Mouse (Mus musculus) inflammation-experienced regulatory T-cells, adult 6 months (primary cell): ENCODE results near the gene Dip2b. TPM values are rescaled to one million over a fixed set of nuclear protein-coding genes. Genes with fewer than 3 reads are reported as not detected.

ENCODE experiments used
- ATAC-seq: one replicate; pipeline ENCODE4 v1.8.0; 2017
- polyA plus RNA-seq, 3 experiments: library from polyadenylated mRNA; unstranded; fragments of 100-300 nt; shearing (Covaris generic); gene quantifications; one replicate each; pipeline ENCODE4 v1.2.1; 2017

Gene Dip2b
- polyA plus RNA-seq, 3 experiments from 2014 or later: 11.5 to 21.3 (median 13.3) TPM

DNA sequence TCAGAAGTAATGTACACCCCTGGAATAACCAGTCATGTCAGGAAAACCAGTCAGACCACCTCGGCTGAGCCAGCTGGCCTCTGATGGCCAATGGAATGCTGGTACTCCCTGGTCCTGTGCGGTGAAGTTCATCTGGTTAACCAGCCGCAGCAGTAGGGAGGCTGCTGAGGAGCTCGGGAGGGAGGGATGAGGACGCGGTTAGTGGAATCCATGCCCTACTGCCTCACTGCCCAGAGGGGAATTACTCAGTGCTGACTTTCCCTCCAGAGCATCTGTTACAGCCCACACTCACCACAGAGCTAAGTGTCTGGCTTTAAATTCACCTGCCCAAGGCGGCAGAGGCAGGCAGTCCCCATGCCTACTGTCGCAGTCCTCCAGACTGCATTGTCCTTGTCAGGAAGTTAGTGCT, 51.2 kb downstream of the Dip2b start:
- peak; percentile 25 for ATAC-seq

DNA sequence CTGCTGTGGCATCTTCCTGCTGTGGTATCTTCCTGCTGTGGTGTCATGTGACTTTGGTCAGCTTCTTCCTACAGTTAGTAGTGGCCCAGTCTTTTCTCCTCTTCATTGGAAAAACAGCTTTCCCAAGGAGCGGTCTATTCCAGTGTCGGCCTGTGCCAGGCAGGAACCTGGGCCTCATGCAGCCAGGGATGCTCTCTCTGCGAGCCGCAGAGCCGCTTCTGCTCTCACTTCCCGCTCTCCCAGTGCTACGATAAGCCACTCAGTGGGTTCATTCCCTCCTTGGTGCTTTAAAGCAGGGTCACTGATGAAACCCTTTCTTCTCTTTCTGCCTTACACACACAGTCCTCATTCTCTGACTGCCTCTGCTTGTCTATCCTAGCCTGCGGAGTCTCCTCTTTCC, 53.4 kb downstream of the Dip2b start:
- no peak for ATAC-seq

DNA sequence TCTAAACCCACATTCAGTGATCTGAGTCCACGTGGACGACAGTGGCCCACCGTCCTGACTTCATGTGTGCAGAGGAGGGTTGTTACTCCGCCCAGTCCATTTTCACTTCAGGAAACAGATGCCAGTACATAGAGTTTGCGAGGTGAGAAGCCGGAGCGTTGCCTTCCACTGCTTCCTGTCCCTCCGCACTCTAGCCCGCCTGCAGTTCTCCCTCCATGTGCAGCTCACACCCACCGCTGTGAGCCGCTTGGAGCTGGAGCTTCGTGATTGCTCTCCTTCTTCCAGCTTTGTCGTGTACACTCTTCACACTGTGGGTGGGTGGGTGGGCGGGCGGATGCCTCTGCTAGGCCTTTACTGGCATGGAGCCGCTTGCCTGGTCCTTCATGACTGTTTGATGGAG, 53.8 kb downstream of the Dip2b start:
- ATAC-seq: no peak

DNA sequence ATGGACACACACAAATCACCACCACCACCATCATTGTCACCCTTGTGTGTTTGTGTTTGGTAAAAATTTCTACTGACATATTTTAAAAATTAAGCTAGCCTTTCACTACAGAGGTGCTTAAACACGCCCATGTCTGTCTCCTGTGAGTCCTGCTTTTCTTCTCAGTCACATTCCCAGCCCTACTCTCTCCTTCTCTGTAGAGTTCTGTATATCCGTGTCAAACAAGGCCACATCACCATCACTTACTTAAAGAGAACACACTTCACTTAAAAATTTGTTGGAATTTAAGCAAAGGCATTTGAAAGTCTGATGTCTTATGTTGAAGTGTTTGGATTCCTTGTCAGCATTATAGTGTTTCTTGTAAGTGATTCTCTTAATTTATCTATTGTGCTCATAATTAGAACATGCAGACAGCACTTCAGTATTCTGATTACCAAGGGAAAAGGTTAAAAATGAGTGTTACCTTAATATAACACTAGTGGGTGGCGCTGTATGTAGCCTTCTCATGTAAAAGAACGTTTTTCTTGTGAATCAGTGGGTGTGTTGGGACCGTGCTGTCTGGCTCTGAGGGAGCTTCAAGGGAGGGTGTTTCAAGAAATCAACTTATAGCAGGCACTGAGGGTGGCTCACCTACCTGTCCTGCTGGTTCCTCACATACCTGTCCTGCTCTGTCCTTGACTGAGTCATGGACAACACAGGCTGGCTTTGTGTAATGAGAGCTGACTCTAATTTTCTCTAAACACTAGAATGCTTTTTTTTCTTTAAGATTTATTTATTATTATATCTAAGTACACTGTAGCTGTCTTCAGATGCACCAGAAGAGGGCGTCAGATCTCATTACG, 58.3 kb downstream of the Dip2b start:
- ATAC-seq: no peak

DNA sequence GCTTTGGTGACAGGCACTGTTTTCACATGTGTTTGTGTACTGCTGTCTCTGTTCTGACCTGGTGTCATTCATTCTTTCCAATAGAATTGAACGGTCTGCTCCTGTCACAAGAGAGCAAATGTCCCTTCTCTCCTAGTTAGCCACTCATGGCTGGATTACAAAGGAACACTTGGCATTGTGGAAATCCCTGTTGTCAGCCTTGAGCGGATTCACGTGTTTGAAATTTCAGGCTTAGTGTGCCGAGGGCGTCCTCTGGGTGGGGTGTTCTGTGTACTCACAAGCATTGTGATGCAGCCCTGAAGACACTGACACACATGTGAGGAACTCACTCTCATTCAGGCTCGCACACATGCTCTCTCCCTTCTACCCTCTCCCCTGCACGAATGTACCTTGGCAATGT, 61.9 kb downstream of the Dip2b start:
- no peak for ATAC-seq

DNA sequence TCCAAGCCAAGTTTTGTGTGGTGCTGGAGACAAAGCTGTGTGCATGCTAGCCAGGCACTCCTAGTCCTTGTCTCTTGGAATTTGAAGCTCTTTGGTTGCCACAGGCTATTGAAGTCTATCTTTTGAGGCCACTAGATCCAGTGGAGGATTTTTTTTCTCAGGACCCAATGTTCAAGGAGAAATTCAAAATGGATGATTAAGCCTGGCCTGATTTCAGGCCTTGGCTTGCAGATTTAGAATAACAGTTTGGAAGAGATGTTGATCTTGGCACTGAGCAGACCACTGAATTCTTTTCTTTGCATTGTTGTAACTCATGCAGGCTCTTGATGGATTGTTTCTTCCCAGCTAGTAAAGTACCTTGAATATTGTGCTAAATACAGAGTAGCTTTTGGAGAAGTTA, 62.7 kb downstream of the Dip2b start:
- no peak for ATAC-seq

DNA sequence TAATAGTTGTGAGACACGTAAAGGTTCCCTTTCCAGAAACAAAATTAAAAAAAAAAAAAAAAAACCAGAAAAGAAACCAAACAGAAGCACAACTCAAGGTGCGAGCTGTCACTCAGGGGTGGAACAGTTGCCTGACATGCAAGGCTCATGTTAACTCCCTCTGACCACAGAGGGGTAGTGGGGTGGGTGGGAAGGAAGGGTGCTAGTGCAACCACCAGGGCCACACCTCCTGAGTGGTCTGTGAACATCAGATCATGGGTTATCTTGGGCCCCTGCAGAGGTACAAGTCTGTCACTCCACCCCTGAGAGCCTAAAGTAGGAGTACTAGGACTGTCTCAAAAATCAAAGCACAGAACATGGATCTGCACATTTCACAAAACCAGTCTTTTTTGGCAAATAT, 65.7 kb downstream of the Dip2b start:
- ATAC-seq: no peak

DNA sequence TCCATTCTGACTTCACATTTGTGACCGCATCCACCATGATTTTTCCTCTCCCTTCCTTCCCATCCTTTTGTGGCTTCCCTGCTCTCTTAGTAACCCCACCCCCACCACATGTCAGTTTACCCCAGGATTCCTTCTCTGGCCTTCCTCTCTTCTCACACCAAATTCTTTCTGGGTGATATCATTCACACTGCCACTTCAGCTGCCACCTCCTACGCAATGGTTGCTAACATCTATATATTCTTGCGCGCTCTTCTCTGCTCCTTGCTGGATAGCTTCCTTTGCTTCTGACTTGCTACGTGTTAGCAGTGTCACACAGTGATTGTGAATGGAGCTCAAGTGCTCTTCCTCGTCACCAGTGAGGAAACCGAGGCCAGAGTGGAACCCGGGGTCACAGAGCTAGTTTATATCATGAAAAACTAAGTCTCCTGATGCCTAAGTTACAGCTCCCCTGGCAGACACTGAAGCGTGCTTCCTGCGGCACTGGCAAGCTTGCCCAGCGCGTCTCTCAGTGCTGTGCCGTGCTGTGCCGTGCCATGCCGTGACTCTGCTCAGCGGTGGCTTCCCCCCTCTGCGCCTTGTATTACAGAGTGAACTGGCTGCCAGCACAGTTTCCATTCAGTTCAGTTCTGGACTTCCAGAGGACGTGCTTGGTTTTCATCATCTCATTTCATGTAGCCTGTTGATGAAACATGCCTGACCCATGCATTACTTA, 69.8 kb downstream of the Dip2b start:
- no peak for ATAC-seq

DNA sequence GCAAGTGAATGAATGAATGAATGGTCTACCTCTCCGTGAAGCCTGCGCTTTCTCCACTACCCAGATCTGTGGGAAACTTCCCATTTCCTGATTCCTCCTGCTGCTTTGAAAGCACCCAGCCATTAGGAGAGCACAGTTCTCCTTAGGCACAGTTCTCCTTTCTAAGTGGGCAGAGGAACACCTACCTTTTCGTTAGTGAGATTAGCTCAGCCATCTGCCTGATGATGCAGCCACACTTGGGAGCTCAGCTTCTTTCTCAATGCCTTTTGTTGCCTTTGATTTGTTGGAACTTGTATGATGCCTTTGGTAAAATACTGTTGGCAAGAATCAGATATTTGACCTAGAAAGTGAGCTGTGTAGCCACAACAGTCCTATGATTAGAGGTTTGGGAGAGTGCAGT, 71.5 kb downstream of the Dip2b start:
- ATAC-seq: no peak

DNA sequence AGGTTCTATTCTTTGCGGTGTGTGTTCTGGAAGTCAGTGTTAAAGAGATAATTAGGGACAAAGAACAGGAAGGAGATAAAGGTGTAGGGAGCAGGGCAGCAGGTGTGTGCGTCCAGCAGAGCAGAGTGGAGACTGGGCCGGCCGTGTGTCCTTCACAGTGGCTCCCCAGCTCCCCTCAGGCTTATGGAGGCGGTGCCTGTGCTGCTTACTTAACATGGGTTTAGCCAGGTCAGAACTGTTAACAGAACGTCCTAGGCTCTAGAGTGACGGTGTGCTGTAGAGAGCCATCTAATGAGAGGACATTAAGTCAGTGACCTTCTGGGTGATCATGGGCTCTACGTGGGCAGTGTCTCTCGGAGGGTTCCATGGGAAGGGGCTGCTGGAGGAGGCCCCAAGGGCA, 73.4 kb downstream of the Dip2b start:
- no peak for ATAC-seq

DNA sequence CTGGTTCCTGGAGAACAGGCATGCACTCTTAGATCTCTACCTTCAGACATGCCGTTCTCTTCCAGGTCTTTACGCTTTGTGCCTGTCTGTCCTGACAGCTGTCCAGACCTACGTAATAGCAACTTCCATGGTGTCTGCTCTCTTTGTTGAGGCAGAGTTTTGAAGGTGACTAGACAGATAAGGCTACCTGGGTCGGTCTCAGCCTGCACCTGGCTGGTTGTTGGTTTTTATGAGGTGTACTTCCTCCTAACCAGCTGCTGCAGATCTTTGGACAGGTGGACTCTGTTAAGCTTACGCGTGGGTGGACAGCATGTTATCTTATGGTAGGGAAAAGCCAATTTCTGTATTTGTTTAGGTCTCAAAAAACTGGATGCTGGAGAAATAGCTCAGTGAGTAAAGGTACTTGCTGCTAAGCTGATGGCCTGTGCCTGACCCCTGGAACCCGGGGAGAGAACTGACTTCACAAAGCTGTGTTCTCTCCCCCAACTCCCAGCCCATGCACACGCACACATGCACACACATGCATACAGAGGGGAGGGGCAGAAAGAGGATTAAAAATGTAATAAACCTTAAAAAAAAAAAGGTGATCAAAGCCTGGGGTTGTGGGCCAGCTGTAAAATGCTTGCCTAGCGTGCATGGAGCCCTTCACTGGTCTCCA, 74.0 kb downstream of the Dip2b start:
- no peak for ATAC-seq

DNA sequence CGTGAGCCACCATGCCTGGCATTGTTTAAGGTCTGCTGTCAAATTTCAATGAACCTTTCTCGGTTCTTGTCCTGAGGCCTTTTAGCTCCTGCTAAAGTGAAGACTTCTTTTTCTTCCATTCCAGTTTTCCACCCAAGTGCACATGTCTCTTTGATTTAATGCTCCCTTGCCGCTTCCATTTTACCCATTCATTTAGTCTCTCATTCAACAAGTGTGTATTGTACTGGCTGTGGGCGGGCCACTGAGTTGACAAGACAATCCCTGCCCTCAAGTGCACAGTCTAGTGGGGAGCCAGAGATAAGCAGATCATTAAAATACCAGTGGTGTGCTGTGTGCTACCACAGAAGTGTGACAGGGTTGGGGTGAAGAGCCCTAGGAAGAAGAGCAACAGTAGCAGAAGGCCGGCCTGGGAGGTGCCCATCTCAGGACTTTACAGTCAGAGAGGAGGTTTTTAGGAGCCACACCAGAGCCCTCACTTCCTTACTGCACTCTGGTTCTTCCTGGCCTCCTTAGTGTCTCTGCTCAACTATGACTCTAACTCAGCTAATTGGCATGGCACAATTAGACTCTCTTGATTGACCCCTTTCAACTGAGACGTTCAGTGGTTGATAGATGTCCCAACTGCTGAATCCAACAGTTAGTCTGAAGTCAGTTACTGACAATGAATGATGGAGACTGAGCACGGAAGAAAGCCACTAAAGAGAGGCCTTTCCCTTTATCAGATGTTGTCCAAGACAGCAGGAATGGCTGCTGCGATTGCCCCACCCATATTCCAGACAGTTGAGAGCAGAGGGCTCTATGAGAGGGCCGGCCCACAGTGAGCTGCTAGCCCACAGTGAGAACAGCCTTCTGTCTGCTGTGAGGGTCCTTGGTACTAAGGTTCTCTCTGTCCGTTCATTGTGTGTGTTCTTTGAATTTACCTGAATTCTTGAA, 75.1 kb downstream of the Dip2b start:
- ATAC-seq: no peak

DNA sequence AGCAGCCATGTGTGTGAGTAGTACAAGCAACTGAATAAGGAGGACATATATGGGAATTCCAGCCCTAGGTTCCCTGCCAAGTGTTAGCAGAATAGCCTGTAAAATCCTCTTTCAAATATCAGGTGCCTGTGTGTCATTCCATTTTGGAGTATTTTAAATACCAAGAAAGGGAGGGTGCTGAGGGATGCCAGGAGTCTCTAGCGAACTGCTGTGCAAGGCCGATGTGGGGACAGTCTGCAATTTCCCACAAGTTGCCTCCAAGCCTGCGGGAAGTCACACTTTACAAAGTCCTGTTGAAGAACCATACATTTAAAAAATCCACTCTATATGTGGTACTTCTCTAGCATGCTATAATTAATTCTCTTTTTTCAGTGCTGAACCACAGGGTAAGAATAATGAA, 77.0 kb downstream of the Dip2b start:
- no peak for ATAC-seq

DNA sequence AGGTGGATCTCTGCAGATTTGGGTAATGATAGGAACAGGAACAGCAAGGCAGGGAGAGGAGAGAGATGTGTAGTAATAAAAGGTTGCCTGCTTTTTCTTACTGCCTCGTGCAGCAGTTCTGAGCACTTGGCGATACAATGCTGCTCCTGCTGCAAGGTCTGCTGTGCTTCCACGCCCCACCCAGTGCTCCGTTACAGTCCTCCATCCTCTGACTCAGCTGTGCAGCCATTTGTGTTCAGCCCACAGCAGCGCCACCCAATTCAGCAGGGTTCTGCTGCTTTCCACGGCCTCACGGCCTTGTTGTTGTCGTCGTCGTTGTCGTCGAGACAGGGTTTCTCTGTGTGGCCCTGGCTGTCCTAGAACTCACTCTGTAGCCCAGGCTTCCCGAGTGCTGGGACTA, 77.9 kb downstream of the Dip2b start:
- ATAC-seq: no peak

DNA sequence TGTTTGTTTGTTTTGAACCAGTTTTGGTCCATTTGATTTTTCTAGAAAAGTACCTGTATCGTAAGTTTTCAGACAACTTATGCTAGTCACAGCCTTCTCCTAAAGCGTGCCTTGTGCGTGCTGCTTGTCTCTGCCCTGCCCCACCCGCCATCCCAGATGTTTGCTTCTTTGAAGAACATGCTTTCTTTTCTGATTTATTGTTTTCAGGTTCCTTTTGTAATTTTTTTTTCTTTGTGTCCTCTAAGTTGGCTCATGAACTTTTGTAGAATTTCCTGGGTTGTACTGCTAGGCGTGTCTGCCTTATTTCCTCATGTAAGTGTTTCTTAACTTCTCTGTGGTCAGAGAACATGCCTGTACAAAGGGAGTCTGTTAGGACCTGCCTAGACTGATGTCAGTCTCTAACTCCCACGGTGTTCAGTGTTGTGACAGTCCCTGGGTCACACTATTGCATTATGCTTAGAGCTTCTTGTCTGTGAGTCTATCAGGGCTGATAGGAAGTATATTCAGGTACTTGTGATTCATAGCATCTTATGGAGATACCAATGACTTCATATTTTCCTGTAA, 80.8 kb downstream of the Dip2b start:
- ATAC-seq: no peak

DNA sequence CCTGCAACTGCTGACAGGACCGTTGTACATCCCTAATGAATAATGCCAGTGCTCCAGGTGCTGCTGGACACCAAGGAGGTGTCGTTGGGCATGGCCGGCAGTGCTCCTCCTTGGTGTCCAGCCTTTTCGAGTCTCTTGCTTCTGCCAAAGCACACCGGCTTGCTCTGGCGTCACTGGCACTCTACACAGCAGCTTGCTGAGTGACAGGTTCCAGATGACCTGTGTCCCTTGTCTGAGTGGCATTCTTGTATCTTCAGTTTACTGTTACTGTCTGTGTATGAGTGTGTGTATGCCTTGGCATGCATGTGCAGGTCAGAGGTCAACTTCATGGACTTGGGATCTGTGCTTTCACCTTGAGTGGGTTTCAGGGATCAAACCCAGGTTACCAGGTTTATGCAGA, 83.0 kb downstream of the Dip2b start:
- no peak for ATAC-seq

DNA sequence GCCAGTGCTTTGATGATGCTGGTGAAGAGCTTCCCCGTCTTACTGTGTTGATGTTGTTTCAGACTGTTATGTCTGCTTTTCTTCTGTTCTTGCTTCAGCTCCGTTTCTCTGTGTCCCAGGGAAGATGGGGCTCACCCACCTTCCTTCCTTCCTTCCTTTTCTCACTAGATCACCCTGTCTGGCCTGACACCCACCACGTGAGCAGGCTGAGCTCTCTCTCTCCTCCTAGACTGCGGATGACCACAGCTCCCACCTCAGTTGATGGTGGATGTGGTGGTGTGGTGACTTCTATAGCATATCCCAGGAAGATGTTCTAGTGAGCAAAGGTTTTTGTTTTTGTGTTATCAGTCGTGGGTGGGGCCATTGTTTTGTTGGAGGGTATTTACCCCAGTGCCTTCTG, 85.4 kb downstream of the Dip2b start:
- ATAC-seq: no peak

DNA sequence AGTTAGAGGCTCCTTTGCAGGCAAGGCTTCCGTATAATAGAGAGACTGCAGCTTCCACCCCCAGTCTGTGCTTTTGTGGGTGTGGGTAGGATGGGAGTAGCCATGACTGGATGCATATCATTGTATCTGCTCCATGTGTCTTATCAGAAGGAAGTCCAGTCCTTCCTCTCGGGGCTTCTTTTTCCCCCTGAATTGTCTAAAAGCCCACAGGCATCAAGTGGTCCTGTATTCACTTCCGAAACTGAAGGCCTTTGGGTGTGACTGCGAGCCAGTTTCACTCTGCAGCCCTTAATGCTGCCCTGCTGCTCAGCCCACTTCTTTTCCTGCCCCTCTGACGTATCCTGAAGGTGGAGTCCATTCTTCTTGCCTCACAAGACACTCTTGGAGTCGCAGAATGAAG, 86.8 kb downstream of the Dip2b start:
- no peak for ATAC-seq

DNA sequence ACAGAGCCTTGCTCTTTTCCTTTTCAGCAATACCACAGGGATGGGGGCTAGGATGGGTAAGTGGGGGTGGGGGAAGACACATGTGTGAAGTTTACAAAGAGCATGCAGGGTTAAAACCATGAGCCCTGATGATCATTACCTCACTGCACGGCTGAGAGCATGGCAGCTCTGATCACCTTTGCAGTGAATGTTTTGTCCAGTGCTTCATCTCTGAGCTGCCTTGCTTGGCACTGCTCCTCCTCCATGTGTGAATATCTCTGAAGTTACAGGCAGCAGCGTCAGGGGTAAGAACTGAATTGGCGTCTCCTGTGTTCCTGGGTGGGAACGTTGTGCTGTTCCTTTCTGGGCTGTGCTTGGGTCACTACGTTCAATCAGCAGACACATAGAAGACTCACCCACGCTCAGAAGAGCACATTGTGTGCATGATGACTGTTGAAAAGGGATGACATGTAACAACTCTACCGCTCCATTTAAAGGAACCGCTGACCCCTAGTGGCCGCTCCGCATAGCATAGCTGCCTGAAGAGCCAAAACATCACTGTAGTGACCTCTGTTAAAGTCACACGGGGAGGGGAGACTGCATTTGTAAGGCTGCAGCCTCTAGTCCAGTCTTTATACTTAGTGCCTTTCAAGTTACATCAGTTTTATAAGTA, 88.1 kb downstream of the Dip2b start:
- ATAC-seq: peak; percentile 89

DNA sequence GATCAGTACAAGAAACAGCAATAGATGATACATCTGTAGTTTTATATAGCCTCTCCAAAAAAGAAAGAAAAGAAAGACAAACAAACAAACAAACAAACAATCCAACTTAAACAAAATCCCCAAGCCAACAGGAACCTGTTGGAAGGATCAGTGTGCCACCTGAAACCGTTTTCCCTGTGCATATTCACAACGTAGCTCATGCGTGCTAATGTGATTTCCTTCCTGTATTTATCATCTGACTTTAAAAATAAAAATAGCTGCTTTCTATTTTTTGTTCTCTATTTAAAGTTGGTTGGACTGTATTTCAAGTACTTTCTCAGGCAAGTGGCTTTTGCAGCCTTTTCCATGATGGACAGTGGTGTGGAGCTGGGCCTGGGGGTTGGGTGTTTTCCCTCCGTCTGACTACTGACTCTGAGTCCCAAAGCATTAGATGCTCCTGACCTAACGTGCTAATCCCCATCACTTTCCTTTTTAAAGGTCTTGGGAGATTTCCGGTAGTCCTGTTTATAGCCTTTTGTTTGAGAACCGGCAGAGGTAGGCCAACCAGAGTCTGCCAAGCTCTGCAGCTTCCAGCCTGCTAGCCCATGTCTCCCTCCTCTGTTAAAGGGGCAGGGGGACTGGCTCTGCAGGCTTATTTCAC, 90.8 kb downstream of the Dip2b start:
- ATAC-seq: no peak

DNA sequence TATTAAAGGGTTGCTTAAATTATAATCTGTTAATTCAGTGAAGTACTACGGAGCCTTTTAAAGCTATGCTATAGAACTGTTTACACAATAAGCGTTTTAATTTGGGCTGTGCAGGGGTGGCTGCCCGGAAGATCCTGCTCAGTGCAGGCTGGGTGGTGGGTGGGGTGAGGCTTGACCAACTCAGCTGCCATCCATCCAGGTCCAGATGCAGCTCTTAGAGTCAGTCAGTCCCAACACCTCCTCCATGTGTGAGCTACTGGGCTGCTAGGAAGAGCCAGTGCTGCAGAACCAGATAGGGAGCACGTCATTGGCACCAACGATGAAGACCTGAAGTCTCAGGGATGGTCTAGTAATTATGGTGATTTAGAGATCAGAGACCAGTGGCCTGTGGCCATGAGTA, 101.2 kb downstream of the Dip2b start:
- ATAC-seq: no peak
